Mouse (Mus musculus): ENCODE measurements around the gene Ovol2. TPM values are rescaled to one million over a fixed set of nuclear protein-coding genes. Genes with fewer than 3 reads are reported as not detected.

Gene Ovol2
- total and polyA plus RNA-seq, 2 experiments from 2014 or later: not detected

- ATAC-seq (ENCODE audit: low FRiP score) (no peak), DNase-seq (ENCODE audit: low spot score) (no peak)
- TF ChIP-seq CTCF (IDR thresholded peaks at IDR 0.05): 0 out of 2 replicates have a peak, but pooled peaks have one; percentile 20
- no peaks in the 10 kb centered on the region for H3K4me1 ChIP-seq (ENCODE audit: insufficient read depth, low read length)
- H3K36me3 ChIP-seq (ENCODE audit: insufficient read depth, low read length): no peaks in the 10 kb centered on the region
- WGBS: 71% methylated on average over 18 of the region's 18 CpGs
- H3K9me3 ChIP-seq (ENCODE audit: low read length): no peaks in the 10 kb centered on the region
- no peaks in the 10 kb centered on the region for H3K27me3 ChIP-seq (ENCODE audit: insufficient read depth, low read length)
- H3K9ac ChIP-seq (replicated peaks; ENCODE audit: low read length, poor library complexity, severe bottlenecking): no peak overlapping the region
- H3K4me2 ChIP-seq (ENCODE audit: low read depth, low read length, poor library complexity, severe bottlenecking): no peak overlapping the region
- H3K27ac ChIP-seq (ENCODE audit: low read depth, low read length): no peak overlapping the region
- H3K4me3 ChIP-seq (ENCODE audit: low read depth, low read length): no peak overlapping the region
These were observed 26.1 kb downstream of the Ovol2 start for GRCm38 (mm10) chr2:144305721-144306294.

DNA sequence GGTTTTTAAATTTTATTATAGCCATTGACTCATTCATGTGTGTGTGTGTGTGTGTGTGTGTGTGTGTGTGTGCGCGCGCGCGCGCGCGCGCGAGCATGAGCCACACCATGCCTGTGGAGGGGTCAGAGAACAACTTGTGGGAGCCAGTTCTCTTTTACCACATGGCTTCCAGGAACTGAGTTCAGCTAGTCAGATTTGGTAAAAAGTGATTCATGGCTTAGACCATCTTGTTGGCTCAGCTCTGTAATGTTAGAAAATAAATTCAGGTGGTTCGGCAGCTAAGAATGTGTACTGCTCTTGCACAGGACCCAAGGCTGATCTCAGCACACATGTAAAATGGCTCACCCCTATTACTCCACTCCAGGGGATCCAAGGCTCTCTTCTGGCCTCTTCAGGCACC is 30.8 kb downstream of the Ovol2 start:
- no peak for ATAC-seq (ENCODE audit: low FRiP score)
- Histone ChIP-seq H3K4me1 (ENCODE audit: insufficient read depth, low read length) (no peaks in the 10 kb centered on the region), H3K4me2 (ENCODE audit: low read depth, low read length, poor library complexity, severe bottlenecking) (no peak overlapping the region), H3K4me3 (ENCODE audit: low read depth, low read length) (no peak overlapping the region), H3K9me3 (ENCODE audit: low read length) (no peaks in the 10 kb centered on the region), H3K9ac (replicated peaks; ENCODE audit: low read length, poor library complexity, severe bottlenecking) (no peak overlapping the region), H3K27ac (ENCODE audit: low read depth, low read length) (no peak overlapping the region), H3K27me3 (ENCODE audit: insufficient read depth, low read length) (no peaks in the 10 kb centered on the region), H3K36me3 (ENCODE audit: insufficient read depth, low read length) (no peaks in the 10 kb centered on the region)
- TF ChIP-seq CTCF (IDR thresholded peaks at IDR 0.05): no peak
- DNase-seq (ENCODE audit: low spot score): no peak
- whole genome bisulfite sequencing: 97% methylated on average over 11 of the region's 11 CpGs

DNA sequence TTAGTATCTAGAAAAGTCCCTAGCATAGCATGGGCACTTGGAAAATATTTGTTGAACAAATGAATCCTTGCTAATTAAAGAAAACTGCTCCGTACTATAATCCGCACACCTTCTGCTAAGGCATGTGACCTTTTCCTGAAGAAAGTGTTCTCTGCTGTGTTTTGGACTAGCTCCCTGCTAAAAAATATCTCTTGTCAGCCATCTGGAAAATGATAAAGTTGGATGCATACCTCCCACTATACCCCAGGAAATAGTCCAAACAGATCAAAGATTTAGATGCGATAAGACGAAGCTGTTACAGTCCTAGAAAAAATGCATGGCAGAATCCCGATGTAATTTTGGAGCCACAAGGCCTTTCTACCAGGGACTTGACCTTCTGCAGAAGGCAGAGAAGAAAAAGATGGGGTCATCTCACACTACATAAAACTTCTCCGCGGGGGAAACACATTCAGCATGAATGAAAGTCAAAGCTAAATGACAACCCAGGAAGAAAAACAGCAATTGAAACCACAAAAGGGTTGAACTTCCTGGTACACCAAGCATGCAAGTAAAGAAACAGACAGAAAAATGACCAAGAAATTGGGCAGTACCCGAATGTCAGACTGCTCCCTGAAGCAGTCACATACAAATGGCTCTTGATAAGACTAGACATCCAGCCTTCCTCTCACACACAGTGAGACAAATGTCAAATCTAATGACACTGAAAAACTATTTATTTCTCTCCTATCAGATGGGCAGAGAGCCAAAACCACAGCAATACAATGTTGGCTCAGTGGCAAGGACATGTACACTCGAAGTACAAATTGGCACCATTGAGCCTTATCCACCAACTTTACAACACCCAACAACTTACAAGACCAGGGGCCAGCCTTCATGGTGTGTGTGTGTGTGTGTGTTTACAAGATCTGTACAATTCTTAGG is 31.9 kb downstream of the Ovol2 start:
- Histone ChIP-seq H3K36me3 (ENCODE audit: insufficient read depth, low read length) (no peaks in the 10 kb centered on the region), H3K4me1 (ENCODE audit: insufficient read depth, low read length) (no peaks in the 10 kb centered on the region), H3K9ac (replicated peaks; ENCODE audit: low read length, poor library complexity, severe bottlenecking) (no peak overlapping the region), H3K4me3 (ENCODE audit: low read depth, low read length) (no peak overlapping the region), H3K4me2 (ENCODE audit: low read depth, low read length, poor library complexity, severe bottlenecking) (no peak overlapping the region), H3K27me3 (ENCODE audit: insufficient read depth, low read length) (no peaks in the 10 kb centered on the region), H3K27ac (ENCODE audit: low read depth, low read length) (no peak overlapping the region), H3K9me3 (ENCODE audit: low read length) (no peaks in the 10 kb centered on the region)
- no peak for TF ChIP-seq CTCF (IDR thresholded peaks at IDR 0.05)
- no peak for DNase-seq (ENCODE audit: low spot score)
- no peak for ATAC-seq (ENCODE audit: low FRiP score)
- WGBS: 79% methylated on average over 9 of the region's 9 CpGs

DNA sequence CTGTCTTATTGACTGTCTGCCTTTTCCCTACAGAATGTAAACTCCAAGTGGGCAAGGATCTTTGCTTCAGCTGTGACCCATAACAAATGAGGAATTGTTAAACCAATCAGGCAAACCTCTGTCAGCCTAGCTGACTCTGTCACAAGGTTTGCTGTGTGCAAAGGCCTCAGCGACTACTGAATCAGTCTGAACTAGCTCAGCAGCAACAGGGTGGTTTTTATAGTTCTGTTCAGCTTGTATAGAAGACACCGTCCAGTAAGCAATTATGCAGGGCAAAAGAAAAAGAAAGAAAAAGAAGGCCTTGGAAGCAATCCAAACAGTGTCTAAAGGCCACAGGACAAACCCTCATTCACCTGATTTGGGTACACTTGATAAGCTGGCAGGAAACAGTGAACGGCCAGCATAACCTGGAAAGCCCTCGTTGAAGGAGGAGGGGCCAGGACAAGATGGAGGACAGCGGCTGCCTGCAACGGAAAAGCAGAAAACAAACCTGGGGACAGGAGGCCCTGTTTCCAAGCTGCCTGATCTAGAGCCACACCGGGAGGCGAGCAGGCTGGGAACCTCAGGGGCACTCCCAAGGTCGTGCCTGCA is 36.7 kb downstream of the Ovol2 start:
- Histone ChIP-seq H3K4me1 (ENCODE audit: insufficient read depth, low read length) (no peaks in the 10 kb centered on the region), H3K36me3 (ENCODE audit: insufficient read depth, low read length) (no peaks in the 10 kb centered on the region), H3K4me3 (ENCODE audit: low read depth, low read length) (no peak overlapping the region), H3K4me2 (ENCODE audit: low read depth, low read length, poor library complexity, severe bottlenecking) (no peak overlapping the region), H3K9me3 (ENCODE audit: low read length) (no peaks in the 10 kb centered on the region), H3K27ac (ENCODE audit: low read depth, low read length) (no peak overlapping the region), H3K27me3 (ENCODE audit: insufficient read depth, low read length) (no peaks in the 10 kb centered on the region), H3K9ac (replicated peaks; ENCODE audit: low read length, poor library complexity, severe bottlenecking) (no peak overlapping the region)
- WGBS: 69% methylated on average over 9 of the region's 9 CpGs
- TF ChIP-seq CTCF (IDR thresholded peaks at IDR 0.05): no peak
- DNase-seq (ENCODE audit: low spot score) (no peak), ATAC-seq (ENCODE audit: low FRiP score) (no peak)

- Histone ChIP-seq H3K4me3 (ENCODE audit: low read depth, low read length) (no peak overlapping the region), H3K4me1 (ENCODE audit: insufficient read depth, low read length) (no peaks in the 10 kb centered on the region), H3K4me2 (ENCODE audit: low read depth, low read length, poor library complexity, severe bottlenecking) (no peak overlapping the region), H3K9me3 (ENCODE audit: low read length) (no peaks in the 10 kb centered on the region), H3K27ac (ENCODE audit: low read depth, low read length) (no peak overlapping the region), H3K9ac (replicated peaks; ENCODE audit: low read length, poor library complexity, severe bottlenecking) (no peak overlapping the region), H3K27me3 (ENCODE audit: insufficient read depth, low read length) (no peaks in the 10 kb centered on the region), H3K36me3 (ENCODE audit: insufficient read depth, low read length) (no peaks in the 10 kb centered on the region)
- WGBS: 90% methylated on average over 11 of the region's 11 CpGs
- DNase-seq (ENCODE audit: low spot score) (no peak), ATAC-seq (ENCODE audit: low FRiP score) (no peak)
- TF ChIP-seq CTCF (IDR thresholded peaks at IDR 0.05): no peak
These were observed 40.2 kb downstream of the Ovol2 start for GRCm38 (mm10) chr2:144291600-144292305.

Measured in midbrain, postnatal 0 days (tissue).